Mouse (Mus musculus) adrenal gland, postnatal 4 days (tissue): ENCODE results near the gene Mfn2. TPM values are rescaled to one million over a fixed set of nuclear protein-coding genes. Genes with fewer than 3 reads are reported as not detected.

Source experiments
- DNase-seq, 2 experiments: peaks; one replicate each; pipeline ENCODE4 v3.0.0; 2021 to 2022; ENCODE audit warnings: low spot score in 2 of 2, mixed read lengths in 2 of 2
- total RNA-seq, 2 experiments: library from RNA; stranded (reverse); gene quantifications; 2 replicates each; pipeline ENCODE4 v1.2.3; 2021

The Mfn2 gene
- total RNA-seq, 2 experiments from 2014 or later = 140 to 144 TPM

GRCm38 (mm10) chr4:147918459-147919121 is 14.1 kb upstream of the Mfn2 start:
- no peak for DNase-seq

- DNase-seq = no peak
Observed at GRCm38 (mm10) chr4:147909486-147909885, 5.0 kb upstream of the Mfn2 start.

GRCm38 (mm10) chr4:147906230-147906629 is 1.7 kb upstream of the Mfn2 start:
- DNase-seq = no peak

DNA sequence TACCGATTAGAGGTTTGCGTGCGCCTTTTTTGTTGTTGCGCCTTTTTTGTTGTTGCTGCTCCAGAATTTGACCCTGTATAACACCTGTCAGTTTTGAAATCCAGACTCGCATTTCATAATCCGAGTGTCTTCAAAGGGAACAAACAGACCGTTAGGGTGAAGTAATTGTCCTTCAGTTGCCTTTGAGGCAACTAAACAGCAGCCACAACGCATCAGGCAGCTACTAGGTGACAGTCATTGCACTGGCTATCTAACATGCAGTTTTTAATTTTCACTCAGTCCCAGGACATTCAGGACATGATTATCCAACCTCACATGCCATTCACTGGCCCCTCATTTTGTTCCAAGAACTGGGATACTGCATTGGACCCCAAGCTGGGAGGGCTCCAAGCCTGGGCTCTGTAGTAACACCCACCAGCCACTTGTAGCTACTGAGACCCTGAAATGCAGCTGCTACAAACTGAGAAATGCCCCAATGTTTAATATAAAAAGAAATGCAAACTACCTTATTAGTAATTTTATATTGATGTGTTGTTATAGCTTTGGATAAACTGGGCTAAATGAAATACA is 671 bp upstream of the Mfn2 start:
- DNase-seq = no peak

- DNase-seq = no peak
Observed at GRCm38 (mm10) chr4:147903601-147904000, 903 bp downstream of the Mfn2 start.

GRCm38 (mm10) chr4:147902906-147903500 is 1.5 kb downstream of the Mfn2 start:
- DNase-seq = no peak

DNA sequence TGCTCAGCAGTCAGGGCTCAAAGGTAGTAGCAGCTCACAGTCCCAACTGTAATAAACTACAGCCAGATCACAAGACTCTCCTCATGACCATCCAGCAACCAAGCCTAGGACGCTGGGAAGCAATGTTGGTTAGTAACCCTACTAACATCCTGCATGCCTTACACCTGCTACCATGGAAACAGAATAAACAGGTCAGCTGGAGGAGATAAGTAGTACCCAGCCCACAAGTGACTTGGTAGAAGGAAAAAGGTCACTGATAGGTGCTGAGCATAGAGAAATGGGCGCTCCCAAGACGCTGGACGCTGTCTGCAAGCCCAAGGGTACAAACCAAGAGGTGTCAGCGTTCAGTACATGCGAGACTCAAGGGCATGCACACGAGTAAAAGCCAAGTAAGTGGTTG is 4.1 kb downstream of the Mfn2 start:
- DNase-seq = no peak

DNA sequence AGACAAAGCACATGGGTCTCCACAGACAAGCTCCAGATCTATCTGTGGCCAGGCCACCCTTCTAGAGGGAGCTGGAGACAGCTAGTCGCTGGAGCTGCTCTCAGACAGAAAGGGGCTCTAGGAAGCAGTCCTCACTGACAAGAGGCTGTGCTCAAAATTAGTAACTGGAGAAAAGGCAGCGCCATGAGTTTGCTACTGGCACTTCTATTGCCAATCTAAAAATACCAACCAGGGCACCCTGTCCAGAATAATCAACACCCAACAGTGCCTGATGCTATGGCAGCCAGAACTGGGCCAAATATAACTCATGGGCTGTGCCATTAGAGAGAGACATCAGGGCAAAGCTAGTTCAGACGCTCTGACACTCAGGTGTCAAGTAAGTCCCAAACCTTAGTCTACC is 7.2 kb downstream of the Mfn2 start:
- no peak for DNase-seq

GRCm38 (mm10) chr4:147896411-147896810 is 8.1 kb downstream of the Mfn2 start:
- DNase-seq = no peak

GRCm38 (mm10) chr4:147895815-147896330 is 8.6 kb downstream of the Mfn2 start:
- no peak for DNase-seq

- DNase-seq = no peak
Observed at GRCm38 (mm10) chr4:147890341-147890740, 14.2 kb downstream of the Mfn2 start.

DNA sequence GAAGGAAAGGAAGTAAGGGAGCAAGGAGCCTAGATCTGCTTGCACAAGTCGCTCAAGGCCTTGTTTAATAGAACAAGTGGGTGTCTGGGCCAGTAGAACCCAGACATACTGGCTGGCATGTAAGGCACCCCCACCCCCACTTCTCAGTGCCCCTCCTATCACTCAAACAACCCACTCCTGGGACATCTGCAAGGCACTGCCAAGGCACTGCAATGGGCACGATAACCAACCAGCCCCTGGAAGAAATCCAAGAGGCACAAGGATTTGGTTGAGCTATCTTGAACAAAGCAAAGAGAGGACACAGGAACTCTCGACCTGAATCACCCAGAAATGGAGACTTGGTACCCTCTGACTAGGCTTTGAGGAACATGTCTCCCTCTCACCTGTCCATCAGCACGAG is 16.3 kb downstream of the Mfn2 start:
- DNase-seq = no peak

DNA sequence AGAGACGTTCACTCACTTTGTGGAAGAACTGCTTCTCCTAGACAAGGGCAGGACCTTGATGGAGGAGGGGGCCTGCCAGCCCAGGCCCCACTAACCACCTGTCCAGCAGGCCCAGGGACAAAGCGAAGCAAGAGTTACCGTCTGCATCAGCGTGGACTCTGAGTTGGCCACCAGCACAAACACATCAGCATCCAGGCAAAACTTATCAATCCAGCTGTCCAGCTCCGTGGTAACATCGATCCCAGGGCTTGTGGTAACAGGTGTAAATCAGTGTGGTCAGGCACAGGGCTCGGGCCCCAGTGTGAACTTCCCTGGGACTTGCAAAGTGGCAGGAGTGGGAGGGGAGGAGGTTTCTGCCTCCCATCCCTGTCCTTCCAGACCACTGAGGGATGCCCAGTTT is 17.2 kb downstream of the Mfn2 start:
- DNase-seq = no peak

GRCm38 (mm10) chr4:147886158-147886557 is 18.3 kb downstream of the Mfn2 start:
- no peak for DNase-seq

- no peak for DNase-seq
Observed at GRCm38 (mm10) chr4:147884138-147884537, 20.4 kb downstream of the Mfn2 start.

DNA sequence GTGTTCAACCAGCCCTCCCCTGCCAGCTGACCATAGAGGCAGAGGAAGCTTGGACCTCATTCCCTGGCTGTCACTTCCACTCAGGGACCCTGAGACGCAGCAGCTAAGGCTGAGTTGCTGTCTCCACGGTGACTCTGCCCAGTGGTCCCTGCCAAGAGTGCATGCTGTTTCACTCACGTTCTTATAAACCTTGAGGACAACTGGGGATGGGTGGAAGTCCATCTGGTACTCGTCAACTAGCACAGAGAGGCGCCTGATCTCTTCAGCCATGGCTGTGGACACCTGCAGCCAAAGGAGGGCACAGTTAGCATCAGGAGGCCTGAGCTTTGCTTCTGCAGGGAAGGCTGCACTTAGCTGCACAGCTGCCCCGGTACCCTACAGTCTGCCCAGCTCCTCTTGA is 21.5 kb downstream of the Mfn2 start:
- no peak for DNase-seq

DNA sequence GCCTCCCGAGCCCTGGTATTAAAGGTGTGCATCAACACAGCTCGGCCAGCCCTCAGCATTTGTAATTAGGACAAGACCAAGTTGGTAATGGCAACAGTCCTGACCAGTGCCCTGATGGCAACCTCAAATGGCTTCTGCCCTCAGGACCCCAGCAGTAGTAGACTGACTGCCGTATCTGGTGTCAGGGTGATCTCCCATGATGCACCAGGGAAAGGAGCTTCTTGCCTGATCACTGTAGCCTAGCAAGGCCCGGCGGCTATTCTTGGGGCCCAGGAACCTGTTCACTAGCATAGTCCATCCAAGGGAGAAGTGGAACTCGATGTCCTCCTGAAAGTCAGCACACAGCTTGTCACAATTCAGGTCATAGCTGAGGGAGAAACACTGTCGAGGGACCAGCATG is 22.7 kb downstream of the Mfn2 start:
- no peak for DNase-seq

- DNase-seq = no peak
Observed at GRCm38 (mm10) chr4:147879865-147880264, 24.6 kb downstream of the Mfn2 start.

DNA sequence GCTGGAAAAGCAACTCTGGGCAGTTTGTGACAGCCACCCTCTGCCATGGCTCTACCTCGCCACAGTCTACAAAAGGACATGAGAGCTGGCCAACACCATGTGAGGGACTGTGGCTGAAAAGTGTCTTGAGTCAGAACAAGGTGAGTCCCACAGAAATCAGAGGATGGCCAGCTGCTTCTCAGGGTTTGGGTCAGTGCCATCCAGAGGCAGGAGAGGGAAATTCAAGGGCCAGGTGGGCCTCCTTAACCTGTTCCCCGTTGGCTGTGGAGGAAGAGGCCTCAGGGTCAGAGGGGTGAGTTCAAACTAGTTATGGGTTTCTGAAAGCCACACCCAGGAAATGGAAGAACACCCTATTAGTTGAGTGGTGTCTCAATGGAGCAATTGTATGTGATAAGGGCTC is 25.0 kb downstream of the Mfn2 start:
- no peak for DNase-seq

GRCm38 (mm10) chr4:147878537-147878936 is 26.0 kb downstream of the Mfn2 start:
- no peak for DNase-seq

GRCm38 (mm10) chr4:147875852-147876575 is 28.5 kb downstream of the Mfn2 start:
- no peak for DNase-seq

- DNase-seq = no peak
Observed at GRCm38 (mm10) chr4:147869238-147869637, 35.3 kb downstream of the Mfn2 start.
